Mouse (Mus musculus) testis, adult 2 months (tissue): ENCODE measurements around the gene Fam53b.

Source experiments
- CTCF ChIP-seq: fragments of 200-500 bp; IDR thresholded peaks from 2 replicates; pipeline ENCODE4 v1.5.1; 2012; ENCODE audit warnings: low read depth, mild to moderate bottlenecking, inconsistent platforms, low read length, moderate library complexity; ENCODE audit not compliant: control insufficient read depth, insufficient read depth, insufficient replicate concordance
- POLR2A ChIP-seq: fragments of 200-500 bp; IDR thresholded peaks from 2 replicates; pipeline ENCODE4 v1.6.1; 2012; ENCODE audit warnings: low read depth, mild to moderate bottlenecking, inconsistent platforms, low read length, moderate library complexity; ENCODE audit not compliant: control insufficient read depth

DNA sequence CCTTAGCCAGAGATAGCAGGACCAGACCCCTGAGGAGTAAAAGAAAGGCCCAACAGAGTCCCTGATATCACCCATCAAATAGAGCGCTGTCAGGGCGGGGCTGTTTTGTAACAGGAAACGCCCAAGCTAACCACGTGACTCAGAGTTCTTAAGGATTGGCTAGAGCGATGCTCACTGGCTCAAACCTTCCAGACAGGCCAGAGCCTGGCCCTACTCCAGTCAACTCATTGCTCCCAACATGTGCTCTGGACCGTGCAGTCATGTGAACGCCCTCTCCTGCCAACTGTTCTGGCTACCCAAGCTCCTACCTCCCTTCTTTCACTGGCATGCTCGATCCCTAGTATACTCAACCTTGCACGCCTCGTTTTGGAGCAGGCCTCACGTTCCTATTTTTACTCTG, 89.8 kb downstream of the Fam53b start:
- TF ChIP-seq CTCF (no peak), POLR2A (no peak)
